Mouse (Mus musculus) urinary bladder, postnatal 14 days (tissue): ENCODE data around the gene Olfr715b.
"Not testable (repeated sequence)": the region's sequence is repeated elsewhere in the genome, so short reads cannot be mapped to it uniquely, and the experiment has no call there.

Experiments
- DNase-seq: peaks from one replicate; pipeline ENCODE4 v3.0.0; 2021; ENCODE audit warnings: low spot score

The Olfr715b gene

DNA sequence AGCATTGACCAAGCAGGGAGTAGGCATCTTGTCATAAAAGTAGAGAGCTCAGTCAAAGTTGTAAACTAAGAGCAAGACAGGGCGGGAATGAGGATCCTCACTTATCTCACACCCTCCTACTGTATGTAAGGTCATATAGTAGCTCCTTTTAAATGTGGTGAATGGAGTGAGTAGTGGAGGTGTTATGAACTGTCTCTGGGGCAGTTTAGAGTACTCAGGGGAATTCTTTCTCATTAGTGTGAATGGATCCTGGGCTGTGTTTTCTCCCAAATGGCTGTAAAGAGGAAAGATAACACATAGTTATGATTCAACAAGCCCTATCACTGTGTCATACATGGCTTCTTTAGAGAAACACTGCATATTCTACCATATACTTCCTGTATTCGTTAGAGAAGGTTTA, at the start of gene Olfr715b:
TSS of gene Olfr715b (minus strand) at position 101 of the 400 bp plus-strand sequence.
- not testable (repeated sequence) for DNase-seq

- DNase-seq, result not testable (repeated sequence)
These were observed 27.9 kb upstream of the Olfr715b start, which contains the start of gene Olfr716 for GRCm38 (mm10) chr7:107138027-107138426. Gene Olfr716, plus strand, starts transcription at chr7:107138327.

DNA sequence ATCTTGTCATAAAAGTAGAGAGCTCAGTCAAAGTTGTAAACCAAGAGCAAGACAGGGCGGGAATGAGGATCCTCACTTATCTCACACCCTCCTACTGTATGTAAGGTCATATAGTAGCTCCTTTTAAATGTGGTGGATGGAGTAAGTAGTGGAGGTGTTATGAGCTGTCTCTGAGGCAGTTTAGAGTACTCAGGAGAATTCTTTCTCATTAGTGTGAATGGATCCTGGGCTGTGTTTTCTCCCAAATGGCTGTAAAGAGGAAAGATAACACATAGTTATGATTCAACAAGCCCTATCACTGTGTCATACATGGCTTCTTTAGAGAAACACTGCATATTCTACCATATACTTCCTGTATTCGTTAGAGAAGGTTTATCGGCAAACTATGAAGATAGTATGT, 20.8 kb upstream of the Olfr715b start, which contains the start of gene Olfr715:
TSS of gene Olfr715 (minus strand) at position 101 of the 400 bp plus-strand sequence.
- not testable (repeated sequence) for DNase-seq

DNA sequence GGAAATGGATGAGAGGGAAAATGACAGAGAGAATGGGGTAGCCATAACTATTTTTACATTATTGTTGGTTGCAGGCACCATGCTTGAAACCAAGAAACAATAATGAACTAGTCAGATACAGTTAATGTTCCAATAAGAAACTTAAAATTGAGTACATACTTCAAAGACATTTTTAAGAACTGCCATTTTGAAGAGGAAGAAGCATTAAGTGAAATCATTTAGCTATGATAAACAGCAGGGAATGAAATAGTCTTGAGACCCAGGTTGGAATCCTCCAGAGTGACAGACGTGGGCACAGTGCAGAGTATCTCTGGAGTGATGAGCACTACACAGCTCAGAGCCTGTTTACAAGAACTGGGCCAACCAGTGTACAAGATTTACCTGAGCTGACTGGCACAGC, 17.2 kb downstream of the Olfr715b start, which contains the start of gene Olfr17:
TSS of gene Olfr17 (plus strand) at position 301 of the 400 bp plus-strand sequence.
- DNase-seq, result no peak

GRCm38 (mm10) chr7:107070681-107071080, 39.5 kb downstream of the Olfr715b start, which contains the start of gene Olfr714:
Gene Olfr714, plus strand, starts transcription at chr7:107070981.
- no peak for DNase-seq
